Mouse (Mus musculus) adrenal gland, adult 2 months (tissue): ENCODE measurements around the gene Dusp16. TPM values are rescaled to one million over a fixed set of nuclear protein-coding genes. Genes with fewer than 3 reads are reported as not detected.

ENCODE experiments used
- DNase-seq: peaks from one replicate; pipeline ENCODE4 v3.0.0; 2021
- polyA plus RNA-seq: library from polyadenylated mRNA; depleted of rRNA; stranded (reverse); fragments of >200 nt; gene quantifications from 2 replicates; pipeline ENCODE4 v1.2.3, GENCODE M21; 2012
- total RNA-seq, 2 experiments: library from RNA; stranded (reverse); gene quantifications; 2 replicates each; pipeline ENCODE4 v1.2.3; 2021

Dusp16 gene
- total and polyA plus RNA-seq, 3 experiments: 19.8 to 28.6 (median 22.7) TPM

- DNase-seq: no peak
These were observed 801 bp upstream of the Dusp16 start for GRCm38 (mm10) chr6:134793046-134793806.

- DNase-seq: peak; percentile 56
These were observed 940 bp downstream of the Dusp16 start for GRCm38 (mm10) chr6:134791251-134792118.

- no peak for DNase-seq
These were observed 3.3 kb downstream of the Dusp16 start for GRCm38 (mm10) chr6:134789100-134789499.

- DNase-seq: no peak
These were observed 6.0 kb downstream of the Dusp16 start for GRCm38 (mm10) chr6:134786426-134786825.

- DNase-seq: no peak
These were observed 9.5 kb downstream of the Dusp16 start for GRCm38 (mm10) chr6:134782900-134783299.

GRCm38 (mm10) chr6:134781494-134781913 lies 10.9 kb downstream of the Dusp16 start:
- no peak for DNase-seq

GRCm38 (mm10) chr6:134780024-134780423 lies 12.4 kb downstream of the Dusp16 start:
- no peak for DNase-seq

GRCm38 (mm10) chr6:134773961-134774360 lies 18.5 kb downstream of the Dusp16 start:
- peak; percentile 65 for DNase-seq

- no peak for DNase-seq
These were observed 19.0 kb downstream of the Dusp16 start for GRCm38 (mm10) chr6:134773292-134773893.

GRCm38 (mm10) chr6:134770339-134770738 lies 22.1 kb downstream of the Dusp16 start:
- no peak for DNase-seq

GRCm38 (mm10) chr6:134764441-134765061 lies 27.9 kb downstream of the Dusp16 start:
- DNase-seq: peak; percentile 52

GRCm38 (mm10) chr6:134763436-134763835 lies 29.0 kb downstream of the Dusp16 start:
- no peak for DNase-seq

GRCm38 (mm10) chr6:134761808-134762207 lies 30.6 kb downstream of the Dusp16 start:
- DNase-seq: no peak

- no peak for DNase-seq
These were observed 31.4 kb downstream of the Dusp16 start for GRCm38 (mm10) chr6:134760926-134761544.

- DNase-seq: no peak
These were observed 36.4 kb downstream of the Dusp16 start for GRCm38 (mm10) chr6:134756058-134756457.

GRCm38 (mm10) chr6:134753858-134754257 lies 38.6 kb downstream of the Dusp16 start:
- no peak for DNase-seq

- no peak for DNase-seq
These were observed 39.0 kb downstream of the Dusp16 start for GRCm38 (mm10) chr6:134753412-134753811.

GRCm38 (mm10) chr6:134751883-134752647 lies 40.4 kb downstream of the Dusp16 start:
- no peak for DNase-seq

GRCm38 (mm10) chr6:134751087-134751486 lies 41.3 kb downstream of the Dusp16 start:
- DNase-seq: no peak

GRCm38 (mm10) chr6:134748126-134748525 lies 44.3 kb downstream of the Dusp16 start:
- DNase-seq: no peak

GRCm38 (mm10) chr6:134745876-134746275 lies 46.5 kb downstream of the Dusp16 start:
- DNase-seq: no peak
